Mouse (Mus musculus) liver, postnatal 0 days (tissue): ENCODE results near the gene Zwilch.

ENCODE experiments used
- CTCF ChIP-seq: sonication (generic); IDR thresholded peaks from 2 replicates; pipeline ENCODE4 v1.5.1; 2016; ENCODE audit warnings: antibody characterized with exemption, low read depth
- EP300 ChIP-seq: IDR thresholded peaks from 2 replicates; pipeline ENCODE4 v1.6.1; 2016; ENCODE audit warnings: antibody characterized with exemption, low read depth, mild to moderate bottlenecking

GRCm38 (mm10) chr9:64219772-64220420 is 47.0 kb upstream of the Zwilch start:
- TF ChIP-seq CTCF (no peak), EP300 (no peak)
